Mouse (Mus musculus): ENCODE measurements around the gene Pde9a. TPM values are rescaled to one million over a fixed set of nuclear protein-coding genes. Genes with fewer than 3 reads are reported as not detected.

The Pde9a gene
- polyA plus RNA-seq, 1 experiment from 2014 or later, result 31.1 TPM

GRCm38 (mm10) chr17:31445061-31445731, 59.2 kb downstream of the Pde9a start:
- Histone ChIP-seq H3K27ac (ENCODE audit: low read length) (peak overlapping the region; percentile 64), H3K9me3 (replicated peaks; ENCODE audit: control insufficient read depth, low read length) (no peaks in the 10 kb centered on the region), H3K9ac (ENCODE audit: low read length) (no peak overlapping the region), H3K4me3 (replicated peaks; ENCODE audit: low read length) (no peak overlapping the region), H3K36me3 (ENCODE audit: control insufficient read depth, insufficient read depth, low read length) (no peaks in the 10 kb centered on the region), H3K4me2 (ENCODE audit: low read depth, low read length) (no peak overlapping the region), H3K4me1 (ENCODE audit: control insufficient read depth, insufficient read depth, low read length) (peaks cover 23% of the 10 kb centered on the region), H3K27me3 (ENCODE audit: control insufficient read depth, insufficient read depth, low read length) (no peaks in the 10 kb centered on the region)
- peak; percentile 54; the same call in 1 of the 2 replicates for ATAC-seq (ENCODE audit: insufficient read depth, low FRiP score)
- 23% methylated on average over 7 of the region's 7 CpGs for WGBS

GRCm38 (mm10) chr17:31447766-31448165, 61.8 kb downstream of the Pde9a start:
- WGBS, result 84% methylated on average over 5 of the region's 5 CpGs
- no peaks in the 10 kb centered on the region for H3K36me3 ChIP-seq (ENCODE audit: control insufficient read depth, insufficient read depth, low read length)
- H3K4me2 ChIP-seq (ENCODE audit: low read depth, low read length), result no peak overlapping the region
- no peaks in the 10 kb centered on the region for H3K9me3 ChIP-seq (replicated peaks; ENCODE audit: control insufficient read depth, low read length)
- no peaks in the 10 kb centered on the region for H3K27me3 ChIP-seq (ENCODE audit: control insufficient read depth, insufficient read depth, low read length)
- no peak overlapping the region for H3K4me3 ChIP-seq (replicated peaks; ENCODE audit: low read length)
- H3K27ac ChIP-seq (ENCODE audit: low read length), result no peak overlapping the region
- peaks cover 26% of the 10 kb centered on the region for H3K4me1 ChIP-seq (ENCODE audit: control insufficient read depth, insufficient read depth, low read length)
- no peak overlapping the region for H3K9ac ChIP-seq (ENCODE audit: low read length)
- ATAC-seq (ENCODE audit: insufficient read depth, low FRiP score), result no peak

GRCm38 (mm10) chr17:31448519-31448918, 62.5 kb downstream of the Pde9a start:
- WGBS, result 60% methylated on average over 1 of the region's 1 CpGs
- Histone ChIP-seq H3K4me1 (ENCODE audit: control insufficient read depth, insufficient read depth, low read length) (peaks cover 32% of the 10 kb centered on the region), H3K27me3 (ENCODE audit: control insufficient read depth, insufficient read depth, low read length) (no peaks in the 10 kb centered on the region), H3K36me3 (ENCODE audit: control insufficient read depth, insufficient read depth, low read length) (no peaks in the 10 kb centered on the region), H3K4me3 (replicated peaks; ENCODE audit: low read length) (no peak overlapping the region), H3K4me2 (ENCODE audit: low read depth, low read length) (no peak overlapping the region), H3K27ac (ENCODE audit: low read length) (no peak overlapping the region), H3K9ac (ENCODE audit: low read length) (no peak overlapping the region), H3K9me3 (replicated peaks; ENCODE audit: control insufficient read depth, low read length) (no peaks in the 10 kb centered on the region)
- no peak for ATAC-seq (ENCODE audit: insufficient read depth, low FRiP score)

DNA sequence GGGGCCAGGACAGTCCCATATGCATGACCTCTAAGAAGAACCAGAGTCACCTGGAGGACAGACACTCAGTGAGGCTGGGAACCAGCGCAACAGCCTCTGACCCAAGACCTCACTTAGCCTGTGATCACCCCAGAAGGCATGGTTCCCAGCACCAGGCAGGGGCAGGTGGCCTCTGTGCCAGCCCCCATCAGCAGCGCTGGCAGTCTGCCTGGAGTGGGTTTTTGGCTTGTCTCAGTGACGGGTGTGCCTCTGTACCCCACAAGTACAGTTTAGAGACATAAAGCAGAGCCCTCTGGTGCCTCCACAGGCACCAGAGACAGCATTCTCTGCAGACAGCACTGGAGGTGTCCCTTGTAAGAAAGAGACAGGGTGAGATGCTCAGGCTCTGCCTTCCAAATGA, 64.2 kb downstream of the Pde9a start:
- Histone ChIP-seq H3K27me3 (ENCODE audit: control insufficient read depth, insufficient read depth, low read length) (no peaks in the 10 kb centered on the region), H3K4me3 (replicated peaks; ENCODE audit: low read length) (no peak overlapping the region), H3K4me1 (ENCODE audit: control insufficient read depth, insufficient read depth, low read length) (peaks cover 31% of the 10 kb centered on the region), H3K27ac (ENCODE audit: low read length) (peak overlapping the region; percentile 88; the same call in 1 of the 2 replicates), H3K36me3 (ENCODE audit: control insufficient read depth, insufficient read depth, low read length) (no peaks in the 10 kb centered on the region), H3K9me3 (replicated peaks; ENCODE audit: control insufficient read depth, low read length) (no peaks in the 10 kb centered on the region), H3K4me2 (ENCODE audit: low read depth, low read length) (no peak overlapping the region), H3K9ac (ENCODE audit: low read length) (no peak overlapping the region)
- no peak for ATAC-seq (ENCODE audit: insufficient read depth, low FRiP score)
- 69% methylated on average over 3 of the region's 3 CpGs for WGBS

DNA sequence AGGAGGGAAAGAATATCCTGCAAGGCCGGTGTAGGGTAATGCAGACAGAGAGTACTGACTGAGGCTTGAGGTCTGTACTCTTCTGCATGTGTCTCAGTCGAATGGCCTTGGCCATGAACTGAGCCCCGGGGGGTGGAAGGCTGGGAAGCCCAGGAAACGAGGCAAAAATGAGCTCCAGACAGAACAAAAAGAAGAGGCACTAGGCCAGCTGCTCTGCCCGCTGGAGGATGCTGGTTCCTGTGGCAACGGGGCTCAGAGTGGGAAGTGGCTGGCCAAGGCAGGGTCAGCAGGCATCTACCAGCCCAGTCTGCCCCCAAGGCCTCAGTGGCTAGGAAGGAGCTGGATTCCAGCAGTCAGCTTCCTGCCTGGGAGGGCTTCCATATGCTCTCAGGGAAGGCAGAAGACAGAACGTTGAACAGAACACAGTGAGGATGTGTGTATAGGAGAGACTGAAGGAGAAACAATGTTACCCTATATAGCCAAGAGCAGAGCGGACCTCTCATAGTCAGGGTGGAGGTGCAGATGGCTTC, 65.2 kb downstream of the Pde9a start:
- H3K4me1 ChIP-seq (ENCODE audit: control insufficient read depth, insufficient read depth, low read length), result peaks cover 31% of the 10 kb centered on the region
- peak; percentile 51; the same call in 1 of the 2 replicates for ATAC-seq (ENCODE audit: insufficient read depth, low FRiP score)

GRCm38 (mm10) chr17:31452816-31453215, 66.8 kb downstream of the Pde9a start:
- no peak overlapping the region for H3K4me2 ChIP-seq (ENCODE audit: low read depth, low read length)
- ATAC-seq (ENCODE audit: insufficient read depth, low FRiP score), result no peak
- H3K4me3 ChIP-seq (replicated peaks; ENCODE audit: low read length), result no peak overlapping the region
- H3K27me3 ChIP-seq (ENCODE audit: control insufficient read depth, insufficient read depth, low read length), result no peaks in the 10 kb centered on the region
- 50% methylated on average over 2 of the region's 2 CpGs for WGBS
- H3K36me3 ChIP-seq (ENCODE audit: control insufficient read depth, insufficient read depth, low read length), result no peaks in the 10 kb centered on the region
- H3K4me1 ChIP-seq (ENCODE audit: control insufficient read depth, insufficient read depth, low read length), result peaks cover 44% of the 10 kb centered on the region
- no peaks in the 10 kb centered on the region for H3K9me3 ChIP-seq (replicated peaks; ENCODE audit: control insufficient read depth, low read length)
- H3K27ac ChIP-seq (ENCODE audit: low read length), result peak overlapping the region; percentile 88
- H3K9ac ChIP-seq (ENCODE audit: low read length), result no peak overlapping the region

More for the DNA sequence above, 65.2 kb downstream of the Pde9a start:
- peak overlapping the region; percentile 88 for H3K27ac ChIP-seq (ENCODE audit: low read length)
- 49% methylated on average over 8 of the region's 8 CpGs for WGBS
- no peak overlapping the region for H3K4me3 ChIP-seq (replicated peaks; ENCODE audit: low read length)
- H3K9me3 ChIP-seq (replicated peaks; ENCODE audit: control insufficient read depth, low read length), result no peaks in the 10 kb centered on the region
- H3K36me3 ChIP-seq (ENCODE audit: control insufficient read depth, insufficient read depth, low read length), result no peaks in the 10 kb centered on the region
- H3K9ac ChIP-seq (ENCODE audit: low read length), result no peak overlapping the region
- no peaks in the 10 kb centered on the region for H3K27me3 ChIP-seq (ENCODE audit: control insufficient read depth, insufficient read depth, low read length)
- H3K4me2 ChIP-seq (ENCODE audit: low read depth, low read length), result no peak overlapping the region

DNA sequence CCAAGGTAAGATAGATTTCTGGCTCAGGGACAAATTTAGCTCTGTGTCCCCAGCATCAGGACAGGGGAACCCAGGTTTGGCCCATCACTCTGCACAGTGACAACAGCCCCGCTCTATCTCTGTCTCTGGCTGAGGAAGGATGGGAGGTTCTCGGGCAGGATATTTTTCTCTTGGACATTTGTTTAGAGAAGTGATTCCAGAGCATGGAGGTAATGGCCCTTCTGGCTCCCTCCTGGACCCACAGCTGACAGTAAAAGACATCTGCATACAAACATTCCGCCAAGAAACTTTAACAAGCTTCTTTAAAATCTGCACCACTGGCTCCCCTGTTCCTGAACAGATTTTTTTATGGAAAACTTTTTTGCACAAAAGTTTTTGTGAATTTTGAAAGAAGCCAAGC, 67.5 kb downstream of the Pde9a start:
- ATAC-seq (ENCODE audit: insufficient read depth, low FRiP score), result peak; percentile 78
- Histone ChIP-seq H3K9ac (ENCODE audit: low read length) (no peak overlapping the region), H3K27me3 (ENCODE audit: control insufficient read depth, insufficient read depth, low read length) (no peaks in the 10 kb centered on the region), H3K9me3 (replicated peaks; ENCODE audit: control insufficient read depth, low read length) (no peaks in the 10 kb centered on the region), H3K36me3 (ENCODE audit: control insufficient read depth, insufficient read depth, low read length) (no peaks in the 10 kb centered on the region), H3K4me3 (replicated peaks; ENCODE audit: low read length) (no peak overlapping the region), H3K4me2 (ENCODE audit: low read depth, low read length) (no peak overlapping the region), H3K4me1 (ENCODE audit: control insufficient read depth, insufficient read depth, low read length) (peaks cover 44% of the 10 kb centered on the region), H3K27ac (ENCODE audit: low read length) (peak overlapping the region; percentile 88)
- 48% methylated on average over 3 of the region's 3 CpGs for WGBS

- ATAC-seq (ENCODE audit: insufficient read depth, low FRiP score), result no peak
- Histone ChIP-seq H3K27ac (ENCODE audit: low read length) (peak overlapping the region; percentile 88), H3K9me3 (replicated peaks; ENCODE audit: control insufficient read depth, low read length) (no peaks in the 10 kb centered on the region), H3K4me1 (ENCODE audit: control insufficient read depth, insufficient read depth, low read length) (peaks cover 44% of the 10 kb centered on the region), H3K27me3 (ENCODE audit: control insufficient read depth, insufficient read depth, low read length) (no peaks in the 10 kb centered on the region), H3K4me3 (replicated peaks; ENCODE audit: low read length) (no peak overlapping the region), H3K4me2 (ENCODE audit: low read depth, low read length) (no peak overlapping the region), H3K36me3 (ENCODE audit: control insufficient read depth, insufficient read depth, low read length) (no peaks in the 10 kb centered on the region), H3K9ac (ENCODE audit: low read length) (0 out of 2 replicates have a peak overlapping the region, but pooled peaks have one; percentile 20)
- WGBS, result 64% methylated on average over 9 of the region's 9 CpGs
Observed at GRCm38 (mm10) chr17:31454056-31454455, 68.0 kb downstream of the Pde9a start.

DNA sequence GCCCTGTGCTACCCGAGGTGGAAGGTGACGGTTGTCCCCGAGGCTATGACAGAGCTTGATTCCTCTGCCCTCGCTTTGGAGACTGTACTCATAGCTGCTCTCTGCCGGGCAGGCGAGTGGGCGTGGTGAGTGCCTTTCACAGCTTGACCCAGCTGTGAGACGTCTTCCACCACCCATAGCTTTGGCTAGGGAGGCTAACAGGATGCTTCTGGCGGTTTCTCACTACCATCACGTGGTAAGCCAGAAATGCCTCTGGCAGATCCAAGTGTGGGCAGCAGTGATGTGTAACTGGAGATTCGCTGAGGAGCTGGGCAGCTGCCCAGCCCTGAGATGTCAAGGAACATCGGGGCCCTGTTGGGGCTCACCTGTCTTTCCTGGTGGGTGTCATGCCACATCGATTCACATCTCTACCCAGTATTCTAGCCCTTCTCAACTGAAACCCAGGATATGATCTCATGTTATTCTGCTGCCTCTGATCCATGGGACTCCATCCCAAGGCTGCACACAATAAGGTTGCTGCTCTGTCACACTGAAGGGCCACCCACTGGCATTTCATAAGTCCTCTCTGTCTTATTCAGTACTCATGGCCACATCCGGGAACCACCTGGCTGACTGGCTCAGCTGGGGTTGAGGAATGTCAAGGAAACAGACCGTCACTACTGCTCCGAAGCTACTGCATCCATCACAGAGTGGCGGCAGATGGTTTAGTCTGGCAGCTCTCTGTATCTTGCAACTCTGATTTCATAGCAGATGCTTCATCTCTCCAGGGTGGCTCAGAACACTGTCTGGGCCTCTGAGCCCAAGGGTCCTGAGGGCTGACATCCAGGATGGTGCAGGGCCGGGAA, 70.9 kb downstream of the Pde9a start:
- H3K4me3 ChIP-seq (replicated peaks; ENCODE audit: low read length), result no peak overlapping the region
- 0 out of 2 replicates have a peak, but pooled peaks cover 4% of the 10 kb centered on the region for H3K36me3 ChIP-seq (ENCODE audit: control insufficient read depth, insufficient read depth, low read length)
- WGBS, result 58% methylated on average over 18 of the region's 18 CpGs
- peak; percentile 34; the same call in 1 of the 2 replicates for ATAC-seq (ENCODE audit: insufficient read depth, low FRiP score)
- H3K4me2 ChIP-seq (ENCODE audit: low read depth, low read length), result no peak overlapping the region
- H3K9me3 ChIP-seq (replicated peaks; ENCODE audit: control insufficient read depth, low read length), result no peaks in the 10 kb centered on the region
- no peaks in the 10 kb centered on the region for H3K27me3 ChIP-seq (ENCODE audit: control insufficient read depth, insufficient read depth, low read length)
- H3K27ac ChIP-seq (ENCODE audit: low read length), result peak overlapping the region; percentile 66
- no peak overlapping the region for H3K9ac ChIP-seq (ENCODE audit: low read length)
- peaks cover 39% of the 10 kb centered on the region for H3K4me1 ChIP-seq (ENCODE audit: control insufficient read depth, insufficient read depth, low read length)
